10 mouse cellular contexts compared by ENCODE assay signal in genomic region chr11:96873601-96874140, GRCm38 (mm10). TPM values are rescaled to one million over a fixed set of nuclear protein-coding genes. Genes with fewer than 3 reads are reported as not detected.
DNase-seq lines count a peak whose midpoint lies in the region; ATAC-seq lines count a peak whose summit lies in the region.
"Had no signal": no experiment of that assay in that cellular context is flagged by ENCODE, and none has a peak within 500 bp of the region (broad histone marks: within the 10 kb centered on the region; RNA-seq: fewer than 3 reads in every experiment).

No protein-coding gene starts in this region.

- 41% methylated on average over 11 of the region's 11 CpGs for WGBS in heart, embryonic 12.5 days
- WGBS in embryonic facial prominence, embryonic 14.5 days: 27% methylated on average over 11 of the region's 11 CpGs
- WGBS in hindbrain, embryonic 14.5 days: 9% methylated on average over 11 of the region's 11 CpGs
- WGBS in liver, embryonic 12.5 days (ENCODE audit: insufficient replicate concordance): 36% methylated on average over 11 of the region's 11 CpGs

- H3K9me3 ChIP-seq in heart, embryonic 12.5 days (replicated peaks): no peaks in the 10 kb centered on the region
- no peaks in the 10 kb centered on the region for H3K9me3 ChIP-seq in embryonic facial prominence, embryonic 14.5 days (ENCODE audit: control insufficient read depth, low read length)
- no peaks in the 10 kb centered on the region for H3K9me3 ChIP-seq in hindbrain, embryonic 14.5 days (ENCODE audit: control insufficient read depth, low read length)
- no peaks in the 10 kb centered on the region for H3K9me3 ChIP-seq in liver, embryonic 12.5 days (replicated peaks)

- H3K36me3 ChIP-seq in heart, embryonic 12.5 days: no peaks in the 10 kb centered on the region
- H3K36me3 ChIP-seq in embryonic facial prominence, embryonic 14.5 days (ENCODE audit: control insufficient read depth, insufficient read depth, low read length): no peaks in the 10 kb centered on the region
- H3K36me3 ChIP-seq in hindbrain, embryonic 14.5 days (replicated peaks; ENCODE audit: control insufficient read depth, insufficient read depth): no peaks in the 10 kb centered on the region
- no peaks in the 10 kb centered on the region for H3K36me3 ChIP-seq in liver, embryonic 12.5 days

- DNase-seq in heart, postnatal 10 days: no peak
- DNase-seq in embryonic facial prominence, embryonic 14.5 days (ENCODE audit: low spot score): peak; percentile 56
- DNase-seq in hindbrain, embryonic 14.5 days (ENCODE audit: low spot score): no peak
- DNase-seq in neural tube, embryonic 10.5 days (ENCODE audit: extremely low spot score, low spot score): peak; percentile 76
- no peak for DNase-seq in ovary, postnatal 36 days (ENCODE audit: low spot score)
- no peak for DNase-seq in urinary bladder, postnatal 10 days (ENCODE audit: low spot score)
- DNase-seq: heart, postnatal 4 days had no signal

- ATAC-seq in heart, embryonic 12.5 days (ENCODE audit: insufficient number of reproducible peaks, low FRiP score): no peak
- no peak; the same call in 1 of the 2 replicates for ATAC-seq in embryonic facial prominence, embryonic 14.5 days (ENCODE audit: low read depth)
- ATAC-seq in hindbrain, embryonic 14.5 days (ENCODE audit: low FRiP score): no peak
- ATAC-seq in liver, embryonic 12.5 days: no peak

- H3K27me3 ChIP-seq in heart, embryonic 12.5 days (replicated peaks): peaks cover 27% of the 10 kb centered on the region
- H3K27me3 ChIP-seq in embryonic facial prominence, embryonic 14.5 days (replicated peaks; ENCODE audit: control insufficient read depth, insufficient read depth, low read length): 0 out of 2 replicates have a peak, but pooled peaks cover 3% of the 10 kb centered on the region
- H3K27me3 ChIP-seq in hindbrain, embryonic 14.5 days (ENCODE audit: control insufficient read depth, insufficient read depth, low read length): no peaks in the 10 kb centered on the region
- peaks cover 83% of the 10 kb centered on the region for H3K27me3 ChIP-seq in liver, embryonic 12.5 days (replicated peaks)

- H3K9ac ChIP-seq in heart, embryonic 12.5 days: peak overlapping the region; percentile 11; the same call in 1 of the 2 replicates
- peak overlapping the region; percentile 51 for H3K9ac ChIP-seq in embryonic facial prominence, embryonic 14.5 days (ENCODE audit: low read depth, low read length)
- peak overlapping the region; percentile 55; the same call in 1 of the 2 replicates for H3K9ac ChIP-seq in hindbrain, embryonic 14.5 days
- H3K9ac ChIP-seq in liver, embryonic 12.5 days: no peak overlapping the region

- no peak overlapping the region for H3K4me3 ChIP-seq in heart, embryonic 12.5 days
- no peak overlapping the region for H3K4me3 ChIP-seq in embryonic facial prominence, embryonic 14.5 days (ENCODE audit: low read depth, low read length)
- no peak overlapping the region for H3K4me3 ChIP-seq in hindbrain, embryonic 14.5 days (replicated peaks; ENCODE audit: low read length)
- H3K4me3 ChIP-seq in liver, embryonic 12.5 days: no peak overlapping the region

- peaks cover 36% of the 10 kb centered on the region for H3K4me1 ChIP-seq in heart, embryonic 12.5 days (replicated peaks)
- peaks cover 31% of the 10 kb centered on the region for H3K4me1 ChIP-seq in embryonic facial prominence, embryonic 14.5 days (ENCODE audit: control insufficient read depth, insufficient read depth, low read length)
- peaks cover 59% of the 10 kb centered on the region for H3K4me1 ChIP-seq in hindbrain, embryonic 14.5 days (replicated peaks; ENCODE audit: control insufficient read depth, insufficient read depth, low read length)
- H3K4me1 ChIP-seq in liver, embryonic 12.5 days: peaks cover 24% of the 10 kb centered on the region

- H3K4me2 ChIP-seq in heart, embryonic 12.5 days: no peak overlapping the region
- peak overlapping the region; percentile 38; the same call in 1 of the 2 replicates for H3K4me2 ChIP-seq in embryonic facial prominence, embryonic 14.5 days (ENCODE audit: low read depth, low read length)
- H3K4me2 ChIP-seq in hindbrain, embryonic 14.5 days (replicated peaks): peak overlapping the region; percentile 15; the same call in 1 of the 2 replicates
- H3K4me2 ChIP-seq in liver, embryonic 12.5 days: no peak overlapping the region

- intact Hi-C loops in heart, postnatal 10 days (cut with DNase I): no loop called here

- H3K27ac ChIP-seq in heart, embryonic 12.5 days (ENCODE audit: poor library complexity, severe bottlenecking): no peak overlapping the region
- H3K27ac ChIP-seq in embryonic facial prominence, embryonic 14.5 days (replicated peaks; ENCODE audit: low read depth, low read length): peak overlapping the region; percentile 74
- peak overlapping the region; percentile 100 for H3K27ac ChIP-seq in hindbrain, embryonic 14.5 days
- no peak overlapping the region for H3K27ac ChIP-seq in liver, embryonic 12.5 days

RNA-seq across cellular contexts. Expression of gene Copz2, which starts 24.0 kb away (rescaled TPM):
- polyA plus RNA-seq in heart, embryonic 12.5 days (2016; fragmentation: Nextera tagmentation; extraction: Ambion mirVana): 105 TPM in 2 replicates
- 10 to 100 TPM; 43.8 to 50.3 TPM for total RNA-seq in heart, postnatal 10 days (2021)
- polyA plus RNA-seq in embryonic facial prominence, embryonic 14.5 days (2014; fragmentation: Nextera tagmentation; extraction: Ambion mirVana): 228 and 237 TPM in 2 replicates
- 23.1 and 29.7 TPM in 2 replicates for polyA plus RNA-seq in hindbrain, embryonic 14.5 days (2014; fragmentation: Nextera tagmentation; extraction: Ambion mirVana)
- 25.6 and 26.7 TPM in 2 replicates for polyA plus RNA-seq in liver, embryonic 12.5 days (2016; fragmentation: Nextera tagmentation; extraction: Ambion mirVana)

RNA-seq across cellular contexts. Expression of gene Cdk5rap3, which starts 42.6 kb away (rescaled TPM):
- polyA plus RNA-seq in heart, embryonic 12.5 days (2016; fragmentation: Nextera tagmentation; extraction: Ambion mirVana): 52.3 and 58.0 TPM in 2 replicates
- total RNA-seq in heart, postnatal 10 days (2021): 10 to 100 TPM; 28.0 to 30.8 TPM
- 65.5 and 83.4 TPM in 2 replicates for polyA plus RNA-seq in embryonic facial prominence, embryonic 14.5 days (2014; fragmentation: Nextera tagmentation; extraction: Ambion mirVana)
- 74.0 and 77.8 TPM in 2 replicates for polyA plus RNA-seq in hindbrain, embryonic 14.5 days (2014; fragmentation: Nextera tagmentation; extraction: Ambion mirVana)
- 49.0 and 51.6 TPM in 2 replicates for polyA plus RNA-seq in liver, embryonic 12.5 days (2016; fragmentation: Nextera tagmentation; extraction: Ambion mirVana)

RNA-seq across cellular contexts. Expression of gene Nfe2l1, which starts 43.9 kb away (rescaled TPM):
- polyA plus RNA-seq in heart, embryonic 12.5 days (2016; fragmentation: Nextera tagmentation; extraction: Ambion mirVana): 85.8 and 89.7 TPM in 2 replicates
- total RNA-seq in heart, postnatal 10 days (2021): 100 to 1,000 TPM; 302 to 348 TPM
- 54.6 and 56.0 TPM in 2 replicates for polyA plus RNA-seq in embryonic facial prominence, embryonic 14.5 days (2014; fragmentation: Nextera tagmentation; extraction: Ambion mirVana)
- 49.3 and 54.7 TPM in 2 replicates for polyA plus RNA-seq in hindbrain, embryonic 14.5 days (2014; fragmentation: Nextera tagmentation; extraction: Ambion mirVana)
- 26.7 and 32.4 TPM in 2 replicates for polyA plus RNA-seq in liver, embryonic 12.5 days (2016; fragmentation: Nextera tagmentation; extraction: Ambion mirVana)

RNA-seq across cellular contexts. Expression of gene Prr15l, which starts 54.2 kb away (rescaled TPM):
- 0.46 and 0.51 TPM in 2 replicates for polyA plus RNA-seq in heart, embryonic 12.5 days (2016; fragmentation: Nextera tagmentation; extraction: Ambion mirVana)
- under 1 TPM; 0.47 to 0.74 TPM for total RNA-seq in heart, postnatal 10 days (2021)
- 3.1 and 4.7 TPM in 2 replicates for polyA plus RNA-seq in embryonic facial prominence, embryonic 14.5 days (2014; fragmentation: Nextera tagmentation; extraction: Ambion mirVana)
- 0.16 TPM in 2 replicates for polyA plus RNA-seq in hindbrain, embryonic 14.5 days (2014; fragmentation: Nextera tagmentation; extraction: Ambion mirVana)
- polyA plus RNA-seq in liver, embryonic 12.5 days (2016; fragmentation: Nextera tagmentation; extraction: Ambion mirVana): 2.4 and 3.2 TPM in 2 replicates
- total RNA-seq: left cerebral cortex, postnatal 10 days had no signal

Comparison
In these comparisons a context has a peak if more than half of its experiments do, and no peak if none do; other contexts are left out.
1. H3K27ac ChIP-seq: peak in embryonic facial prominence, embryonic 14.5 days (single experiment) and hindbrain, embryonic 14.5 days (single experiment); none in heart, embryonic 12.5 days (single experiment) and liver, embryonic 12.5 days (single experiment).
2. H3K4me2 ChIP-seq: peak in embryonic facial prominence, embryonic 14.5 days (single experiment) and hindbrain, embryonic 14.5 days (single experiment); none in heart, embryonic 12.5 days (single experiment) and liver, embryonic 12.5 days (single experiment).
3. DNase-seq: peak in embryonic facial prominence, embryonic 14.5 days (single experiment) and neural tube, embryonic 10.5 days (single experiment); none in heart, postnatal 10 days (0 of 2), hindbrain, embryonic 14.5 days (single experiment), ovary, postnatal 36 days (single experiment) and urinary bladder, postnatal 10 days (single experiment).